Mouse (Mus musculus): Measurements from ENCODE around the gene Gm5128.
"Not testable (repeated sequence)": the region's sequence is repeated elsewhere in the genome, so short reads cannot be mapped to it uniquely, and the experiment has no call there.

The Gm5128 gene

DNA sequence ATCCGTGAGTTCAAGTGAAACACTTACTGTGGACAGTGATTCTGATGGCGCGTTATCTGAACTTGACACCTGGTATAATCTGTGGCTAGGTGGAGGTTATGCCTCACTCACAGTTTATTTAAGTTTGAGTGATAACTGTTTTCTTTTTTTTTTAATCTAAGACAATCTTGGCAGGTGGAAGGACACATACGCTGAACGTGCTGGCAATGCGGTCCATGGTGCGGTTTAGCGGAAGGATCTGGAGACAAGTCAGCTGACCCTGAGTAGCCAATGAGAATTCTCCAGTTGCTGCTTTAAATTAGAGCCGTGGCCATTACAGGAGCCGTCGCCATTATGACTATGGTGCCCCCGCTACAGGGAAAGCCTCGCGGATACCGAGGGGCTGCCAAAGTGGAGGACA is at the start of gene Gm5128:
Gene Gm5128 (plus strand): TSS at position 301 of the 400 bp plus-strand sequence.
- DNase-seq (ENCODE audit: low spot score in 2 of 2): not testable (repeated sequence)

- DNase-seq (ENCODE audit: low spot score in 2 of 2): not testable (repeated sequence)
Measured at GRCm38 (mm10) chrX:135360685-135361084, 12.4 kb upstream of the Gm5128 start.

DNA sequence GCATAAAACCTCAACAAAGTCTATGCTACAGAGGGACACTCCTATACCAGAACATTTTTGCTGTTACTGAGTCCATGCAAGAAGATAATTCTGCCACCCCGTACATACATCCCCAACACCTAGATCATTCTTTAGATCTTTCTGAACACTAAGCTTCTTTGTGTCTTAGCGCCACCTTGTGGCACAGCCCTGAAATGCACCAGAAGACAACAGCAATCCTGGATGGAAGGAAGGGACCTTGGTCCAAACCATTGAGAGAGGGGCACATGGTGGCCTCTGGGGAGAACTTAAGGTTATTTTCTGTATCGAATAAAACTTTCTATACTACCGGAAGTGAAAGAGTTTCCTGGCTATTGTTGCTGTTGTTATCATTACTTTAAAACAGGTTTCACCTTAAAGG is 11.1 kb upstream of the Gm5128 start:
- not testable (repeated sequence) for DNase-seq (ENCODE audit: low spot score in 2 of 2)

DNA sequence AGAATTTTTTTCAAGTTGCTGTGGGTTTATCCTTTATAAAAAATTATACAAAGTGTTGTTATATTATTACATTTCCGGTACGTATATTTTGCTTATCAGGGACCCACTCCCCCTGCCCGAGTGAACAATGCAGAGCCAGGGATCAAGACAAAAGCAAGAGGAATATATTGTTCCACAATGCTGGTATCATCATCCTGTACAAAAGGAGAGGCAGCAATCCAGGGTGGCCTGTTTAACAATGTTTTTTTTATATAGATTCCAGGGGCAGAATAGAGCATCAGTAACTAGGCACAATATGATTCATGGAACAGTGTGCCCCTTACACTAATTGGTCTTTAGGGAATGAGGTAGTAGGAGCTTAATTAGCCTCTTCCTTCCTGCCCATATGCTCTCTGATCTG is 30.5 kb downstream of the Gm5128 start:
- not testable (repeated sequence) for DNase-seq (ENCODE audit: low spot score in 2 of 2)

DNA sequence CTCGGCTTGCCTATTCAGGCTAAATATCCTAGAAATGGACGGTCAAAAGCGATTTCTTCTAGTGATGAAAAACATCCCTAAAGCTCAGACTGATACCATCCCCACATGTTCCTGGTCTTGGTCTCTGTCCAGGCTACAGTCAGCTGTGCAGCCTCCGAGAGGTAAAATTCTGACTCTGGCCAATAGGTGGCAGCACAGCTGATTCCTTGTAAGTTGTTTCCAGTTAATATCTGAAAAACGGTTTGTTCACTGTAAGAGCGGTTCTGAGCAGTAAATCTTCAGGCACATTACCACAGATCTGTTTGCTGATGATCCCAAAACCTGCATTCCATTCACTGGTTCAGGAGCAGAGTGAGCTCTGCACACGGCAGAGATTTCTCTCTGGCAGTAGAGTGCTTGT is 48.1 kb downstream of the Gm5128 start:
- DNase-seq (ENCODE audit: low spot score in 2 of 2): not testable (repeated sequence)

- DNase-seq (ENCODE audit: low spot score in 2 of 2): not testable (repeated sequence)
Measured at GRCm38 (mm10) chrX:135421824-135422223, 48.7 kb downstream of the Gm5128 start.

DNA sequence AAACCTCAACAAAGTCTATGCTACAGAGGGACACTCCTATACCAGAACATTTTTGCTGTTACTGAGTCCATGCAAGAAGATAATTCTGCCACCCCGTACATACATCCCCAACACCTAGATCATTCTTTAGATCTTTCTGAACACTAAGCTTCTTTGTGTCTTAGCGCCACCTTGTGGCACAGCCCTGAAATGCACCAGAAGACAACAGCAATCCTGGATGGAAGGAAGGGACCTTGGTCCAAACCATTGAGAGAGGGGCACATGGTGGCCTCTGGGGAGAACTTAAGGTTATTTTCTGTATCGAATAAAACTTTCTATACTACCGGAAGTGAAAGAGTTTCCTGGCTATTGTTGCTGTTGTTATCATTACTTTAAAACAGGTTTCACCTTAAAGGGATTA is 49.4 kb downstream of the Gm5128 start:
- not testable (repeated sequence) for DNase-seq (ENCODE audit: low spot score in 2 of 2)
